Comparison of ENCODE assay signal across 14 mouse cellular contexts in the genomic region with DNA sequence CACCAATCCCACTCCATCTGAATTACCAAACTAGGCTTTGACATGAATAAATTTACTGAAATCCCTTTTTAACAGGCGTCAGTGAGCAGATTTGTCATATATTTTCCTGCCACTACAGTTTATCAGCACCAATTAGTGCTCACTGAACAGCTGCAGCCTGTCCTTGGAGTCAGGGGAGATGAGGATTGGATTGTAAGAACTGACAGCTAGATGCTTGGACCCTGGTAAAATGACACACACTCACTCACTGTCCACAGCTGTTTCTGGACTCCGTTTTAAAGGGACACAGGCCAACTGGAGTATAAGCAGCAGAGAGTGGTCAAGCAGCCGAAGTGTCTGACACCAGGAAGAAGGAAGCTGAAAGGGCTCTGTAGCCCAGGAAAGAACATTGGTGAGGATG. TPM values are rescaled to one million over a fixed set of nuclear protein-coding genes. Genes with fewer than 3 reads are reported as not detected.
A peak's percentile ranks its signal among the peaks of the same experiment; 100 is the strongest.
DNase-seq lines count a peak whose midpoint lies in the region; ATAC-seq lines count a peak whose summit lies in the region.
"Had no signal": no experiment of that assay in that cellular context is flagged by ENCODE, and none has a peak within 500 bp of the region (broad histone marks: within the 10 kb centered on the region; RNA-seq: fewer than 3 reads in every experiment).

No protein-coding gene starts in this region.

- WGBS in hindbrain, embryonic 12.5 days = 56% methylated on average over 3 of the region's 3 CpGs
- 60% methylated on average over 3 of the region's 3 CpGs for WGBS in hindbrain, embryonic 16.5 days
- 32% methylated on average over 3 of the region's 3 CpGs for WGBS in heart, embryonic 13.5 days

- H3K4me1 ChIP-seq in hindbrain, embryonic 12.5 days = no peaks in the 10 kb centered on the region
- H3K4me1 ChIP-seq in hindbrain, embryonic 16.5 days (ENCODE audit: control insufficient read depth, insufficient read depth, low read depth, low read length) = no peaks in the 10 kb centered on the region
- peaks cover 20% of the 10 kb centered on the region for H3K4me1 ChIP-seq in heart, embryonic 13.5 days
- H3K4me1 ChIP-seq: embryonic facial prominence, embryonic 12.5 days; neural tube, embryonic 15.5 days had no signal

- no peak overlapping the region for H3K9ac ChIP-seq in hindbrain, embryonic 12.5 days
- no peak overlapping the region for H3K9ac ChIP-seq in hindbrain, embryonic 16.5 days (ENCODE audit: low read depth, low read length)
- H3K9ac ChIP-seq in heart, embryonic 13.5 days = no peak overlapping the region
- H3K9ac ChIP-seq: embryonic facial prominence, embryonic 12.5 days; neural tube, embryonic 15.5 days had no signal

- H3K4me2 ChIP-seq in hindbrain, embryonic 12.5 days (replicated peaks) = no peak overlapping the region
- H3K4me2 ChIP-seq in hindbrain, embryonic 16.5 days (ENCODE audit: low read length) = no peak overlapping the region
- no peak overlapping the region for H3K4me2 ChIP-seq in heart, embryonic 13.5 days
- H3K4me2 ChIP-seq: embryonic facial prominence, embryonic 12.5 days; neural tube, embryonic 15.5 days had no signal

- H3K27me3 ChIP-seq in hindbrain, embryonic 12.5 days = no peaks in the 10 kb centered on the region
- H3K27me3 ChIP-seq in hindbrain, embryonic 16.5 days (replicated peaks; ENCODE audit: control insufficient read depth, insufficient read depth, low read length) = no peaks in the 10 kb centered on the region
- no peaks in the 10 kb centered on the region for H3K27me3 ChIP-seq in heart, embryonic 13.5 days (replicated peaks)
- H3K27me3 ChIP-seq: embryonic facial prominence, embryonic 12.5 days; neural tube, embryonic 15.5 days had no signal

- H3K27ac ChIP-seq in hindbrain, embryonic 12.5 days = no peak overlapping the region; the same call in 1 of the 2 replicates
- H3K27ac ChIP-seq in hindbrain, embryonic 16.5 days (ENCODE audit: low read depth, low read length) = no peak overlapping the region
- peak overlapping the region; percentile 29; the same call in 1 of the 2 replicates for H3K27ac ChIP-seq in heart, embryonic 13.5 days (replicated peaks)
- H3K27ac ChIP-seq: embryonic facial prominence, embryonic 12.5 days; neural tube, embryonic 15.5 days had no signal

- H3K36me3 ChIP-seq in hindbrain, embryonic 12.5 days = no peaks in the 10 kb centered on the region
- H3K36me3 ChIP-seq in hindbrain, embryonic 16.5 days (ENCODE audit: control insufficient read depth, insufficient read depth, low read length) = no peaks in the 10 kb centered on the region
- no peaks in the 10 kb centered on the region; the same call in 1 of the 2 replicates for H3K36me3 ChIP-seq in heart, embryonic 13.5 days
- H3K36me3 ChIP-seq: embryonic facial prominence, embryonic 12.5 days had no signal

- no peak overlapping the region for H3K4me3 ChIP-seq in hindbrain, embryonic 12.5 days
- H3K4me3 ChIP-seq in hindbrain, embryonic 16.5 days (ENCODE audit: low read length) = no peak overlapping the region
- no peak overlapping the region for H3K4me3 ChIP-seq in heart, embryonic 13.5 days
- H3K4me3 ChIP-seq: embryonic facial prominence, embryonic 12.5 days; neural tube, embryonic 15.5 days had no signal

- no peaks in the 10 kb centered on the region for H3K9me3 ChIP-seq in hindbrain, embryonic 12.5 days (replicated peaks)
- H3K9me3 ChIP-seq in hindbrain, embryonic 16.5 days (ENCODE audit: control insufficient read depth, low read length) = peaks cover 3% of the 10 kb centered on the region; the same call in 1 of the 2 replicates
- H3K9me3 ChIP-seq in heart, embryonic 13.5 days = peaks cover 7% of the 10 kb centered on the region; the same call in 1 of the 2 replicates
- H3K9me3 ChIP-seq: neural tube, embryonic 15.5 days had no signal

- peak; percentile 57; the same call in 1 of the 2 replicates for ATAC-seq in hindbrain, embryonic 12.5 days (ENCODE audit: low FRiP score)
- ATAC-seq in hindbrain, embryonic 16.5 days = no peak; the same call in 1 of the 2 replicates
- ATAC-seq in heart, embryonic 13.5 days (ENCODE audit: extremely low read depth, insufficient number of reproducible peaks, low FRiP score, low TSS enrichment) = no peak

- intact Hi-C loops in heart, postnatal 14 days (cut with DNase I) = no loop called here

- peak; percentile 14 to 27 for DNase-seq in heart, postnatal 14 days
- peak; percentile 12 to 58 for DNase-seq in lung, postnatal 4 days
- no peak for DNase-seq in cerebellum, adult 18-20 months
- no peak for DNase-seq in spleen, postnatal 10 days (ENCODE audit: low spot score in 2 of 2)
- no peak for DNase-seq in layer of hippocampus, postnatal 10 days (ENCODE audit: low spot score in 2 of 2)
- DNase-seq: spleen, adult 18-20 months had no signal

RNA-seq across cellular contexts. Expression of a gene that starts 53.9 kb away (rescaled TPM):
- not detected in 2 replicates for polyA plus RNA-seq in hindbrain, embryonic 12.5 days (2016; fragmentation: Nextera tagmentation; extraction: Ambion mirVana)
- not detected in 2 replicates for polyA plus RNA-seq in hindbrain, embryonic 16.5 days (2015; fragmentation: Nextera tagmentation; extraction: Ambion mirVana)
- not detected in 2 replicates for polyA plus RNA-seq in heart, embryonic 13.5 days (2015; fragmentation: Nextera tagmentation; extraction: Ambion mirVana)
- total RNA-seq in heart, postnatal 14 days (2021) = not detected
- not detected for total RNA-seq in layer of hippocampus, postnatal 10 days (2021)
- total RNA-seq: gastrocnemius, adult 18-20 months; left cerebral cortex, postnatal 36 days; megakaryocyte progenitor cell, adult 5-6 weeks had no signal
- polyA plus RNA-seq: embryonic facial prominence, embryonic 12.5 days; neural tube, embryonic 15.5 days had no signal

Comparison
In these comparisons a context has a peak if more than half of its experiments do, and no peak if none do; other contexts are left out.
1. DNase-seq: peak in heart, postnatal 14 days (2 of 2) and lung, postnatal 4 days (2 of 2); none in cerebellum, adult 18-20 months (0 of 2), spleen, postnatal 10 days (0 of 2) and layer of hippocampus, postnatal 10 days (0 of 2).